Mouse (Mus musculus): ENCODE results near the gene 6720489N17Rik. TPM values are rescaled to one million over a fixed set of nuclear protein-coding genes. Genes with fewer than 3 reads are reported as not detected.
"Not testable (repeated sequence)": the region's sequence is repeated elsewhere in the genome, so short reads cannot be mapped to it uniquely, and the experiment has no call there.

6720489N17Rik gene
- total RNA-seq (2012; rRNA removed), result 7.3 and 7.5 TPM in 2 replicates

GRCm38 (mm10) chr13:62623577-62624276, at the start of gene 6720489N17Rik:
6720489N17Rik (minus strand) TSS chr13:62624182.
- H3K9me3 ChIP-seq (ENCODE audit: control insufficient read depth, insufficient read depth, low read depth, low read length); H3K36me3 ChIP-seq (ENCODE audit: control insufficient read depth, insufficient read depth, low read length, poor library complexity, severe bottlenecking); H3K4me1 ChIP-seq (ENCODE audit: control insufficient read depth in 2 of 2, insufficient read depth in 2 of 2, low read length in 2 of 2, poor library complexity in 1 of 2); H3K27ac ChIP-seq (ENCODE audit: insufficient read depth, low read depth, low read length, poor library complexity, severe bottlenecking): not testable (repeated sequence)
- peak; percentile 69 for DNase-seq (ENCODE audit: low read depth, low spot score)
- in situ Hi-C loops (cut with MboI; ENCODE audit: low sequenced_read_pairs in 2 of 2, unreplicated experiment in 2 of 2), result loop anchor here in 1 of 2 experiments (10.0 kb wide), 1 partner anchor 231 kb away; the partner anchor contains the start of gene Fbp2
- Histone ChIP-seq H3K4me3 (ENCODE audit: insufficient read depth in 1 of 2, low read depth in 1 of 2, low read length in 2 of 2, poor library complexity in 1 of 2, severe bottlenecking in 1 of 2) (peak within 1 kb of the TSS; percentile 75 to 91), H3K9ac (ENCODE audit: insufficient read depth, low read depth, low read length, poor library complexity, severe bottlenecking) (peak within 1 kb of the TSS; percentile 79)

- in situ Hi-C loops (cut with MboI; ENCODE audit: low sequenced_read_pairs in 2 of 2, unreplicated experiment in 2 of 2), result no loop called here
- DNase-seq (ENCODE audit: low read depth, low spot score), result no peak
Measured at GRCm38 (mm10) chr13:62653369-62653743, 29.4 kb upstream of the 6720489N17Rik start.

GRCm38 (mm10) chr13:62652681-62653368, 28.8 kb upstream of the 6720489N17Rik start:
- H3K9me3 ChIP-seq (ENCODE audit: control insufficient read depth, insufficient read depth, low read depth, low read length); H3K36me3 ChIP-seq (ENCODE audit: control insufficient read depth, insufficient read depth, low read length, poor library complexity, severe bottlenecking); in situ Hi-C loops (cut with MboI; ENCODE audit: low sequenced_read_pairs in 2 of 2, unreplicated experiment in 2 of 2); H3K4me1 ChIP-seq (ENCODE audit: control insufficient read depth in 2 of 2, insufficient read depth in 2 of 2, low read length in 2 of 2, poor library complexity in 1 of 2); H3K27ac ChIP-seq (ENCODE audit: insufficient read depth, low read depth, low read length, poor library complexity, severe bottlenecking): not testable (repeated sequence)
- peak overlapping the region; percentile 81 to 85 for H3K4me3 ChIP-seq (ENCODE audit: insufficient read depth in 1 of 2, low read depth in 1 of 2, low read length in 2 of 2, poor library complexity in 1 of 2, severe bottlenecking in 1 of 2)
- 0 out of 2 replicates have a peak, but pooled peaks have one; percentile 40 for TF ChIP-seq CHD2 (IDR thresholded peaks at IDR 0.05; ENCODE audit: low read depth, low read length)
- H3K9ac ChIP-seq (ENCODE audit: insufficient read depth, low read depth, low read length, poor library complexity, severe bottlenecking), result peak overlapping the region; percentile 69
- peak; percentile 76 for DNase-seq (ENCODE audit: low read depth, low spot score)

More at GRCm38 (mm10) chr13:62653369-62653743, 29.4 kb upstream of the 6720489N17Rik start:
- Histone ChIP-seq H3K4me1 (ENCODE audit: control insufficient read depth in 2 of 2, insufficient read depth in 2 of 2, low read length in 2 of 2, poor library complexity in 1 of 2) (no peaks in the 10 kb centered on the region), H3K9me3 (ENCODE audit: control insufficient read depth, insufficient read depth, low read depth, low read length) (no peaks in the 10 kb centered on the region), H3K9ac (ENCODE audit: insufficient read depth, low read depth, low read length, poor library complexity, severe bottlenecking) (0 out of 2 replicates have a peak overlapping the region, but pooled peaks have one; percentile 59), H3K36me3 (ENCODE audit: control insufficient read depth, insufficient read depth, low read length, poor library complexity, severe bottlenecking) (no peaks in the 10 kb centered on the region), H3K4me3 (ENCODE audit: insufficient read depth in 1 of 2, low read depth in 1 of 2, low read length in 2 of 2, poor library complexity in 1 of 2, severe bottlenecking in 1 of 2) (peak overlapping the region; percentile 81 to 85), H3K27ac (ENCODE audit: insufficient read depth, low read depth, low read length, poor library complexity, severe bottlenecking) (no peak overlapping the region)
- TF ChIP-seq CHD2 (IDR thresholded peaks at IDR 0.05; ENCODE audit: low read depth, low read length), result no peak
- no peak for TF ChIP-seq HCFC1 (IDR thresholded peaks at IDR 0.05; ENCODE audit: borderline replicate concordance, insufficient read depth, low read length)
- no peak for TF ChIP-seq MAFK (IDR thresholded peaks at IDR 0.05; ENCODE audit: insufficient read depth, low read depth, low read length)
- TF ChIP-seq ZNF384 (IDR thresholded peaks at IDR 0.05; ENCODE audit: low read depth, low read length), result no peak
- no peak for TF ChIP-seq ZC3H11A (IDR thresholded peaks at IDR 0.05; ENCODE audit: borderline replicate concordance, low read depth, low read length)

- H3K27ac ChIP-seq (ENCODE audit: insufficient read depth, low read depth, low read length, poor library complexity, severe bottlenecking); H3K4me3 ChIP-seq (ENCODE audit: insufficient read depth in 1 of 2, low read depth in 1 of 2, low read length in 2 of 2, poor library complexity in 1 of 2, severe bottlenecking in 1 of 2); H3K4me1 ChIP-seq (ENCODE audit: control insufficient read depth in 2 of 2, insufficient read depth in 2 of 2, low read length in 2 of 2, poor library complexity in 1 of 2); H3K9ac ChIP-seq (ENCODE audit: insufficient read depth, low read depth, low read length, poor library complexity, severe bottlenecking); H3K36me3 ChIP-seq (ENCODE audit: control insufficient read depth, insufficient read depth, low read length, poor library complexity, severe bottlenecking); H3K9me3 ChIP-seq (ENCODE audit: control insufficient read depth, insufficient read depth, low read depth, low read length): not testable (repeated sequence)
- peak; percentile 40 for DNase-seq (ENCODE audit: low read depth, low spot score)
- TF ChIP-seq ZNF384 (IDR thresholded peaks at IDR 0.05; ENCODE audit: low read depth, low read length) (0 out of 2 replicates have a peak, but pooled peaks have one; percentile 38), ZC3H11A (IDR thresholded peaks at IDR 0.05; ENCODE audit: borderline replicate concordance, low read depth, low read length) (peak; percentile 86; the same call in 1 of the 2 replicates)
- in situ Hi-C loops (cut with MboI; ENCODE audit: low sequenced_read_pairs in 2 of 2, unreplicated experiment in 2 of 2), result loop anchor here in 1 of 2 experiments (10.0 kb wide), 1 partner anchor 228 kb away; the partner anchor contains the start of gene Fbp2
Measured at GRCm38 (mm10) chr13:62627071-62627470, 3.1 kb upstream of the 6720489N17Rik start.

DNA sequence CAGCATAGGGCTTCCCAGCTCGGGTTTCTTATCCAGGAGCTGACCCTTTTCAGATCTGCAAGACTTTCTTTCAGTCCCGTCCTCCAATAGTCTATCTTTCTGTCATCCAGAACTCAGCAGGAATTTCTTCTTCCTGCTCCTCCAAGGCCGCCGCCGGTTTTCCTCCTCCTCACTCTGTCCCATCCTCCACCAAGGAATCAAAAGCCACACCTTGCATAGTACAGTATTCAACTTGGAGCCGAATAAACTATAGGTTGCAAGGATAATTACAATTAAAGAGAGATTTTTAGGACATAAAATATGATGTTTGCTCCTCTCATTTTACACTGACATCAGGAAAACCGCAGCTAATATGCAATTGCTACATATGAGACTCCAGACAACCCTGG, 289 bp upstream of the 6720489N17Rik start:
- in situ Hi-C loops (cut with MboI; ENCODE audit: low sequenced_read_pairs in 2 of 2, unreplicated experiment in 2 of 2), result loop anchor here in 1 of 2 experiments (10.0 kb wide), 1 partner anchor 231 kb away; the partner anchor contains the start of gene Fbp2
- peak overlapping the region; percentile 43; the same call in 1 of the 2 replicates for H3K9ac ChIP-seq (ENCODE audit: insufficient read depth, low read depth, low read length, poor library complexity, severe bottlenecking)
- not testable (repeated sequence) for H3K36me3 ChIP-seq (ENCODE audit: control insufficient read depth, insufficient read depth, low read length, poor library complexity, severe bottlenecking); H3K9me3 ChIP-seq (ENCODE audit: control insufficient read depth, insufficient read depth, low read depth, low read length); DNase-seq (ENCODE audit: low read depth, low spot score); H3K4me1 ChIP-seq (ENCODE audit: control insufficient read depth in 2 of 2, insufficient read depth in 2 of 2, low read length in 2 of 2, poor library complexity in 1 of 2); H3K27ac ChIP-seq (ENCODE audit: insufficient read depth, low read depth, low read length, poor library complexity, severe bottlenecking)
- H3K4me3 ChIP-seq (ENCODE audit: insufficient read depth in 1 of 2, low read depth in 1 of 2, low read length in 2 of 2, poor library complexity in 1 of 2, severe bottlenecking in 1 of 2), result peak overlapping the region in 1 of 2 experiments; percentile 91; a peak in 2 of 4 replicates

GRCm38 (mm10) chr13:62617449-62617848, 6.5 kb downstream of the 6720489N17Rik start:
- H3K27ac ChIP-seq (ENCODE audit: insufficient read depth, low read depth, low read length, poor library complexity, severe bottlenecking); H3K36me3 ChIP-seq (ENCODE audit: control insufficient read depth, insufficient read depth, low read length, poor library complexity, severe bottlenecking); H3K4me3 ChIP-seq (ENCODE audit: insufficient read depth in 1 of 2, low read depth in 1 of 2, low read length in 2 of 2, poor library complexity in 1 of 2, severe bottlenecking in 1 of 2); H3K4me1 ChIP-seq (ENCODE audit: control insufficient read depth in 2 of 2, insufficient read depth in 2 of 2, low read length in 2 of 2, poor library complexity in 1 of 2); in situ Hi-C loops (cut with MboI; ENCODE audit: low sequenced_read_pairs in 2 of 2, unreplicated experiment in 2 of 2); H3K9me3 ChIP-seq (ENCODE audit: control insufficient read depth, insufficient read depth, low read depth, low read length); DNase-seq (ENCODE audit: low read depth, low spot score); H3K9ac ChIP-seq (ENCODE audit: insufficient read depth, low read depth, low read length, poor library complexity, severe bottlenecking): not testable (repeated sequence)

DNA sequence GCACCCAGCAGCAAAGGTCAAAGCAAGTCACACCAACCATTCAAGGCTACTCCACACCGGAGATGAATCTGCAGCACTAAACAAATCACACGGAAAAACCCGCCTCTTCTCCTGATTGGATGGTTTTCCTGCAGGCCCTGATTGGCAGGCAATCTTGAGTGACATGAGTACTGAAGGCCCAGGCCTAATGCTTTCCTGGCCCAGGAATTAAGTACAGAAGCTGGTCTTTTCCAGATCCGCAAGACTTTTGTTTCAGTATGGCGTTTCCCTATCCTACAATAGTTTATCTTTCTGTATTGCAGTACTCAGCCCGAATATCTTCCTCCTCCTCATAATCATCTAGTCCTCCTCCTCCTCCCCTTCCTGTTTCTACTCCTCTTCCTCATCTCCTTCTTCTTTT, 52.9 kb downstream of the 6720489N17Rik start, which contains the start of gene Zfp934:
TSS of gene Zfp934 (minus strand) at position 101 of the 400 bp plus-strand sequence.
- H3K9ac ChIP-seq (ENCODE audit: insufficient read depth, low read depth, low read length, poor library complexity, severe bottlenecking); H3K36me3 ChIP-seq (ENCODE audit: control insufficient read depth, insufficient read depth, low read length, poor library complexity, severe bottlenecking); DNase-seq (ENCODE audit: low read depth, low spot score); H3K4me1 ChIP-seq (ENCODE audit: control insufficient read depth in 2 of 2, insufficient read depth in 2 of 2, low read length in 2 of 2, poor library complexity in 1 of 2); H3K9me3 ChIP-seq (ENCODE audit: control insufficient read depth, insufficient read depth, low read depth, low read length); H3K27ac ChIP-seq (ENCODE audit: insufficient read depth, low read depth, low read length, poor library complexity, severe bottlenecking); in situ Hi-C loops (cut with MboI; ENCODE audit: low sequenced_read_pairs in 2 of 2, unreplicated experiment in 2 of 2): not testable (repeated sequence)
- H3K4me3 ChIP-seq (ENCODE audit: insufficient read depth in 1 of 2, low read depth in 1 of 2, low read length in 2 of 2, poor library complexity in 1 of 2, severe bottlenecking in 1 of 2), result peak within 1 kb of the TSS; percentile 16 to 44; a peak in 2 of 4 replicates
